Mouse (Mus musculus): ENCODE results near the gene Bglap3. TPM values are rescaled to one million over a fixed set of nuclear protein-coding genes. Genes with fewer than 3 reads are reported as not detected.
A peak's percentile ranks its signal among the peaks of the same experiment; 100 is the strongest.

Gene Bglap3
- polyA plus RNA-seq, 1 experiment from 2014 or later, result 0.18 TPM

DNA sequence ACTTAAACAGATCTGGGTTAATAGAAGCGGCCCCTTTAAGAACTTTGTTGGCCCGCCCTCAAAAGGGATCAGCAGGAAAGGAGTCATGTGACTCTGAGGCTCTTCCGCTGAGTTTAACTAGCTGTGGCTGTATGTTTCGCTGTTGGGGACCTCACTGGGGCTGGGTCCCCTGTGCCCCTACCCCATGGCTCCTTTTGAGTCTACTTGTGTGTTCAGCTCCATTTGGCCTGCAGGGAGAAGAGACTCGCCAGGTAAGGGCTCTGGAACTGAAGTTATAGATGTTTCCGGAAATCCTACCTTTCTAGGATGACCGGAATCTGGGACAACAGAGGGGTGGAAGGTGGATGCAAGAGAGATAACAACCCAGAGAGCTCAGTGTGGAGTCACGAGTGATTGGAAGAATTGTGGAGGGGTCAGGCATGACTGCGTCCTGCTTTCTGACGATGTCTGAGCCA is 47.6 kb downstream of the Bglap3 start, which contains the start of gene Glmp:
Gene Glmp, plus strand, starts transcription at position 73 of the 455 bp plus-strand sequence.
- H3K4me2 ChIP-seq, result peak within 1 kb of the TSS; percentile 76
- peaks cover 65% of the 10 kb centered on the region for H3K36me3 ChIP-seq (replicated peaks)
- peak within 1 kb of the TSS; percentile 76 for H3K9ac ChIP-seq
- H3K27ac ChIP-seq, result peak within 1 kb of the TSS; percentile 31
- H3K27me3 ChIP-seq, result no peaks in the 10 kb centered on the region
- H3K9me3 ChIP-seq, result no peaks in the 10 kb centered on the region
- WGBS, result 3% methylated on average over 10 of the region's 10 CpGs
- peak within 1 kb of the TSS; percentile 67 for H3K4me3 ChIP-seq (replicated peaks)
- H3K4me1 ChIP-seq, result peaks cover 17% of the 10 kb centered on the region
- ATAC-seq (ENCODE audit: low FRiP score), result peak; percentile 86

Other genes starting within 250 kb of the Bglap3 start
- gene Mef2d, start 230.4 kb downstream of the Bglap3 start, polyA plus RNA-seq (2016; fragmentation: Nextera tagmentation; extraction: Ambion mirVana), result 17.7 and 20.3 TPM in 2 replicates
- gene Rhbg, start 118.0 kb downstream of the Bglap3 start, polyA plus RNA-seq (2016; fragmentation: Nextera tagmentation; extraction: Ambion mirVana), result 0.28 TPM in 1 of 2 replicates, not detected in the other
- 0.31 TPM in 1 of 2 replicates, not detected in the other for gene Gm38392, start 85.5 kb downstream of the Bglap3 start, polyA plus RNA-seq (2016; fragmentation: Nextera tagmentation; extraction: Ambion mirVana)
- gene Tsacc, start 75.7 kb downstream of the Bglap3 start, polyA plus RNA-seq (2016; fragmentation: Nextera tagmentation; extraction: Ambion mirVana), result 11.4 and 11.7 TPM in 2 replicates
- 627 and 646 TPM in 2 replicates for gene Cct3, start 75.6 kb downstream of the Bglap3 start, polyA plus RNA-seq (2016; fragmentation: Nextera tagmentation; extraction: Ambion mirVana)
- gene Glmp, start 47.7 kb downstream of the Bglap3 start, polyA plus RNA-seq (2016; fragmentation: Nextera tagmentation; extraction: Ambion mirVana), result 86.7 and 87.5 TPM in 2 replicates
- gene Tmem79, start 36.6 kb downstream of the Bglap3 start, polyA plus RNA-seq (2016; fragmentation: Nextera tagmentation; extraction: Ambion mirVana), result 1.9 and 3.3 TPM in 2 replicates
- gene Smg5, start 36.5 kb downstream of the Bglap3 start, polyA plus RNA-seq (2016; fragmentation: Nextera tagmentation; extraction: Ambion mirVana), result 80.0 and 81.2 TPM in 2 replicates
- 1.0 and 1.6 TPM in 2 replicates for gene Paqr6, start 8.2 kb downstream of the Bglap3 start, polyA plus RNA-seq (2016; fragmentation: Nextera tagmentation; extraction: Ambion mirVana)
- not detected in 2 replicates for gene Bglap2, start 6.0 kb upstream of the Bglap3 start, polyA plus RNA-seq (2016; fragmentation: Nextera tagmentation; extraction: Ambion mirVana)
- not detected in 2 replicates for gene Bglap, start 11.7 kb upstream of the Bglap3 start, polyA plus RNA-seq (2016; fragmentation: Nextera tagmentation; extraction: Ambion mirVana)
- gene Pmf1, start 37.6 kb upstream of the Bglap3 start, polyA plus RNA-seq (2016; fragmentation: Nextera tagmentation; extraction: Ambion mirVana), result 119 and 120 TPM in 2 replicates
- 22.7 and 24.9 TPM in 2 replicates for gene Slc25a44, start 52.4 kb upstream of the Bglap3 start, polyA plus RNA-seq (2016; fragmentation: Nextera tagmentation; extraction: Ambion mirVana)
- gene Sema4a, start 88.4 kb upstream of the Bglap3 start, polyA plus RNA-seq (2016; fragmentation: Nextera tagmentation; extraction: Ambion mirVana), result 15.3 and 16.0 TPM in 2 replicates
- gene Lmna, start 137.2 kb upstream of the Bglap3 start, polyA plus RNA-seq (2016; fragmentation: Nextera tagmentation; extraction: Ambion mirVana), result 23.2 and 25.8 TPM in 2 replicates
- 51.0 and 53.2 TPM in 2 replicates for gene Mex3a, start 159.7 kb upstream of the Bglap3 start, polyA plus RNA-seq (2016; fragmentation: Nextera tagmentation; extraction: Ambion mirVana)
- 0.82 and 1.2 TPM in 2 replicates for gene Rab25, start 175.6 kb upstream of the Bglap3 start, polyA plus RNA-seq (2016; fragmentation: Nextera tagmentation; extraction: Ambion mirVana)
- 137 and 138 TPM in 2 replicates for gene Lamtor2, start 180.3 kb upstream of the Bglap3 start, polyA plus RNA-seq (2016; fragmentation: Nextera tagmentation; extraction: Ambion mirVana)
- 64.1 and 64.4 TPM in 2 replicates for gene Ubqln4, start 181.0 kb upstream of the Bglap3 start, polyA plus RNA-seq (2016; fragmentation: Nextera tagmentation; extraction: Ambion mirVana)
- 118 and 135 TPM in 2 replicates for gene Ssr2, start 203.1 kb upstream of the Bglap3 start, polyA plus RNA-seq (2016; fragmentation: Nextera tagmentation; extraction: Ambion mirVana)
- gene Arhgef2, start 233.2 kb upstream of the Bglap3 start, polyA plus RNA-seq (2016; fragmentation: Nextera tagmentation; extraction: Ambion mirVana), result 146 and 147 TPM in 2 replicates